Mouse (Mus musculus) olfactory bulb, adult 2 months (tissue): ENCODE results near the gene Ccdc88c.

ENCODE experiments used
- CTCF ChIP-seq: fragments of 200-500 bp; IDR thresholded peaks from 2 replicates; pipeline ENCODE4 v1.5.1; 2012; ENCODE audit warnings: low read depth, mild to moderate bottlenecking, low read length, moderate library complexity; ENCODE audit not compliant: insufficient read depth
- POLR2A ChIP-seq: fragments of 200-500 bp; IDR thresholded peaks from 2 replicates; pipeline ENCODE4 v1.6.1; 2012; ENCODE audit warnings: mild to moderate bottlenecking, low read depth, low read length, moderate library complexity; ENCODE audit not compliant: insufficient read depth

DNA sequence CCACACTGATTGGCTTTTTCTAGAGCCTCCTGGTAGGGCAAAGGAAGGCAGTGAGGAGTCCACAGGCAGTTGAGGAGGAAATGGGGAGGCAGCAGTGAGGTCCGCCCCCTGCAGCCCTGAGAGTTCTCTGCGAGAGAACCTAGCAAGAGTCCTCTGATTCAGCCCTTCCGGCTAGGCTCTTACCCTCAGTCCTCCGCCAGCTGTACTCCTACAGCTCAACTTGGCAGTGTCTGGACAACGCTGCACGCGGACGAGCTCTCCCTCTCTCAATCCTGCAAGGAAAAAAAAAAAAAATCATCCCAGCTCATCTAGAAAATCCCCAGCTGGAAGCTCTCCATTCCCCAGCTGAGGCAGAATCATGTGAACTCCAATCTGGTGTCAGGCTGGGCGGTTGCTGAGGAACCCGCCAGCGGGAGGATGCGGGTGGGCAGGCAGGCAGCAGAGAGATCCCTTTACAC is 141.0 kb downstream of the Ccdc88c start:
- TF ChIP-seq POLR2A (no peak), CTCF (no peak)
